Mouse (Mus musculus): Measurements from ENCODE around the gene Bmx. TPM values are rescaled to one million over a fixed set of nuclear protein-coding genes. Genes with fewer than 3 reads are reported as not detected.

The Bmx gene
- total RNA-seq, 2 experiments from 2014 or later: 3.0 to 3.3 TPM

DNA sequence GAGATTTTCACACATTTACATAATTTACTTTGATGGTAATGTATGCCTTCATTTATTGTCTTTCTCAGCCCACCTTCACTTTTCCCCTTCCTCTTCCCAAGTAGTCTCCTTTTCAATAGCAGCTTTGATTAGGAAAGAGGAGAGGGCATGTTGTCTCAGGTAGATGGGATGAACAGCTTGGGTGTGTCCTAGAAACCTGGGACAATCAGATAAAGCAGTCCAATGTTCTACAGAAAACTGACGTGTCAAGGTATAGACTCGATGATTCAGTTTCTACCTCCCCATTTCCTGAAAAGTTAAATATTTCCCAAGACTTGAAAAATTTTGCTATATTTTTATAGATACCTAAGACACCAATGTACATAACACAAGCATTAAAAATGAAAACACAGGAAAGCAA, 79.1 kb downstream of the Bmx start:
- DNase-seq: no peak

DNA sequence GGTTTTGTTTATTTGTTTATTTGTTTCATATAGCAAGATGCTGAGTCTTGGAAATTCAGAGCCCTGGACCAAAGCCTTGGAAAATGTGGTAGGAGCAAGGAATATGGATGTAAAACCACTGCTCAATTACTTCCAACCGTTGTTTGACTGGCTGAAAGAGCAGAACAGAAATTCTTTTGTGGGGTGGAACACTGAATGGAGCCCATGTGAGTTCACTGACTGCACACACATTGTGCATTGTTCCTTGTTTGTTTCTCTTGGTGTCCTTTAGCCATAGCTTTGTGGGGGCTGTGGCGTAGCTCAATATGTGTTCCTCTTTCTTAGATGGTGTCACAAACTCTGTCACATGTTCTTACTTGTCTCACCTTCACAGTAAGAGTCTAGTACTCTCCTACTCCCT, 82.2 kb downstream of the Bmx start:
- intact Hi-C loops (cut with DNase I): loop anchor here (5.0 to 10.0 kb wide), 2 partner anchors 1223 to 1261 kb away; no protein-coding TSS in a partner anchor
- no peak for DNase-seq

More for the DNA sequence above, 79.1 kb downstream of the Bmx start:
- intact Hi-C loops (cut with DNase I): loop anchor here (2.0 to 10.0 kb wide), 3 partner anchors 76 to 1264 kb away; no protein-coding TSS in a partner anchor

DNA sequence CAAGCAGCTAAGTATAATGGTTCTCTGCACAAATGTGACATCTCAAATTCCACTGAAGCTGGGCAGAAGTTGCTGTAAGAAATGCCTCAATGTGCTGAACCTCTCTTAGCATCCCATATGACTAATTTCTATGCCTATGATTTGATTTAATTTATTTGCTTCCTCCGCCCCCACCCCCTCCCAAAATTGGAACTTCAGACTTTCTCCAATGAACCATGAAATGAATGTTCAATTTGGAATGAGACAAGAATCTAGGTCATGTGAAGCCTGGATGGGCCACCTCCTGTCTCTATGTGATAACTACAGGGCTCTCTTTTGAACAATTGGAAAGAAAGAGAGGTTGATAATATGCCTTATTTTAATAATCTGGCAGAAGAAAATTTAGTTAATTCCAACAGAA, 82.7 kb downstream of the Bmx start:
- intact Hi-C loops (cut with DNase I): loop anchor here (5.0 to 10.0 kb wide), 2 partner anchors 1223 to 1261 kb away; no protein-coding TSS in a partner anchor
- no peak for DNase-seq

GRCm38 (mm10) chrX:164173880-164174279, 84.1 kb downstream of the Bmx start:
- intact Hi-C loops (cut with DNase I): loop anchor here (10.0 kb wide), 1 partner anchor 1259 kb away; no protein-coding TSS in a partner anchor
- no peak for DNase-seq

DNA sequence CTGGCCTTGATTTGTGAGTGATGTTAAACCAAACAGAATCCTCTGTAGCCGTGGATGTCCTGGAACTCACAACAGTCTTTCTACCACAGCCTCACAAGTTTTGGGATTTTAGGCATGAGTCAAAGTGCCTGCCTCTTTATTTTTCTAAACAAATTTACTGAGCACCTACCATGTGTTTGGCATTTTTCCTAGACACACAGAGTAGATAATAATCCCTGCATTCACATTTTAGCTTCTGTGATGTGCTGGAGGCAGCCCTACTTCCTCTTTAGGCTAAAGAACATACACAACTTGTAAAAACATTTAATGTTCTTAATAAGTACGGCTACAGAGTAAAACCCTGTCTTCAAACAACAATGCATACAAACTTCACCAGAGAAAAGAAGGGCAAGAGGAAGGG, 87.0 kb downstream of the Bmx start:
- DNase-seq: no peak
- intact Hi-C loops (cut with DNase I): loop anchor here (10.0 kb wide), 1 partner anchor 1256 kb away; no protein-coding TSS in a partner anchor

DNA sequence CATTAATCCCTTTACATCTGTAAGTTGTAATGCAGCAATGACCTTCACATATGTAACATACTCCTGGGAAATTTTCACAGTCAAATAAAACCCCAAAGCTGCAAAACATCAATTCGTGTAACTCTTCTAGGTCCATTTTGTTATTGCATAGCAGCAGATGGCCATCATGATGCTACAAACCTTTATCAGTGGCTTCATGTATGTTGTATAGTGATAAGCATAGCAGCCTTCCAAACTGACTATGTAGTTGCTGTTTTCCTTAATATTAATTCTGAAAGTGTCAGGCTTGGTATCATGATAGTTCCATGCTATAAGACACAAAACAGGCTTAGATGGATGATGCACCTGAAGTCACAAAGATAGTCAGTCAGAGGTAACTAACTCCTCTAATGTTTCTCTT, 93.3 kb downstream of the Bmx start:
- no peak for DNase-seq
- intact Hi-C loops (cut with DNase I): no loop called here

DNA sequence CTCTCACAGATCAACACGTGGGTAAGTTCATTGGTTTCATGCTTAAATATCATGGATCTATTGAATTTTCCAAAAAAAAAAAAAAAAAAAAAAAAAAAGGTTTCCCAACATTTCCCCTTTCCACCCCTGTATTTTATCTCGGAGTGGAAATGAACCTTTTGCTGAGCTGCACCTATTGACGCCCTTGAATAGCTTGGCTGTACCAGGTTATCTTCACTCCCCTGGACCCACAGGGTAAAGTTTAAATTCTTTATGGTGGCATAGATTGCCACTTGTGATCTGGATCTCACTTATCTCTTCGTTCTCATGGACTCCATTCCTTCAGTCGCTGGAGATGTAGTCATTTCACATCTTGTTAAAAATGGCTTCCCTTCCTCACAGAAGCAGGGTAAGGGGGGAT, 103.4 kb downstream of the Bmx start:
- no peak for DNase-seq
- intact Hi-C loops (cut with DNase I): no loop called here

GRCm38 (mm10) chrX:164153606-164154005, 104.4 kb downstream of the Bmx start:
- intact Hi-C loops (cut with DNase I): no loop called here
- no peak for DNase-seq

- DNase-seq: peak; percentile 4 to 24
- intact Hi-C loops (cut with DNase I): no loop called here
These were observed 105.3 kb downstream of the Bmx start for GRCm38 (mm10) chrX:164152703-164153102.

GRCm38 (mm10) chrX:164145463-164146250, 112.3 kb downstream of the Bmx start:
- intact Hi-C loops (cut with DNase I): no loop called here
- peak; percentile 5 to 12 for DNase-seq

Other genes with a start within 250 kb of the Bmx start
- 1 to 10 TPM in 1 of 2 experiments, under 1 TPM in 1; 0.74 to 1.2 TPM for gene Car5b, start 230.2 kb downstream of the Bmx start, total RNA-seq (2021)
- 1 to 10 TPM; 6.8 to 7.8 TPM for gene Siah1b, start 181.7 kb downstream of the Bmx start, total RNA-seq (2021)
- gene Cltrn, start 169.4 kb downstream of the Bmx start, total RNA-seq (2021): not detected
- under 1 TPM; 0.65 to 0.69 TPM for gene Ace2, start 118.9 kb downstream of the Bmx start, total RNA-seq (2021)
- gene Pir, start 11.2 kb upstream of the Bmx start, total RNA-seq (2021): 1 to 10 TPM; 2.5 to 5.3 TPM
- gene Vegfd, start 115.2 kb upstream of the Bmx start, total RNA-seq (2021): 1 to 10 TPM; 3.3 to 3.5 TPM
- 1 to 10 TPM; 2.6 to 3.1 TPM for gene Piga, start 161.6 kb upstream of the Bmx start, total RNA-seq (2021)
- 10 to 100 TPM; 46.0 to 87.5 TPM for gene Asb11, start 178.8 kb upstream of the Bmx start, total RNA-seq (2021)
- gene Asb9, start 248.1 kb upstream of the Bmx start, total RNA-seq (2021): not detected

Measured in heart, postnatal 10 days (tissue).